Mouse (Mus musculus) forebrain, postnatal 0 days (tissue): Measurements from ENCODE around the gene Pik3r6. TPM values are rescaled to one million over a fixed set of nuclear protein-coding genes. Genes with fewer than 3 reads are reported as not detected.

Experiments
- ATAC-seq: fragments of 200-750 bp; cut with Nextera tagmentation; 2 replicates; pipeline ENCODE4 v1.8.0; 2017; ENCODE audit warnings: mild to moderate bottlenecking, moderate library complexity
- DNase-seq: peaks from one replicate; pipeline ENCODE4 v3.0.0-alpha.2; 2015
- H3K27ac ChIP-seq: fragments of 300-500 bp; sonication (generic); 2 replicates; pipeline ENCODE4 v1.5.1; 2014; ENCODE audit warnings: low read depth, mild to moderate bottlenecking, antibody characterized with exemption, low read length, moderate library complexity, mixed read lengths
- H3K27me3 ChIP-seq: fragments of 300-500 bp; sonication (generic); 2 replicates; pipeline ENCODE4 v1.6.1; 2014; ENCODE audit warnings: mild to moderate bottlenecking, low read length, mixed read lengths; ENCODE audit not compliant: insufficient read depth
- H3K36me3 ChIP-seq: fragments of 300-500 bp; sonication (generic); 2 replicates; pipeline ENCODE4 v1.6.1; 2014; ENCODE audit warnings: mild to moderate bottlenecking, moderate library complexity; ENCODE audit not compliant: insufficient read depth
- H3K4me1 ChIP-seq: fragments of 300-500 bp; sonication (generic); 2 replicates; pipeline ENCODE4 v1.6.1; 2014; ENCODE audit warnings: antibody characterized with exemption; ENCODE audit not compliant: insufficient read depth
- H3K4me2 ChIP-seq: fragments of 300-500 bp; sonication (generic); 2 replicates; pipeline ENCODE4 v1.6.1; 2014; ENCODE audit warnings: low read depth, mild to moderate bottlenecking, moderate library complexity
- H3K4me3 ChIP-seq: fragments of 300-500 bp; sonication (generic); 2 replicates; pipeline ENCODE4 v1.5.1; 2014; ENCODE audit warnings: low read depth, low read length, mixed read lengths
- H3K9ac ChIP-seq: fragments of 300-500 bp; sonication (generic); 2 replicates; pipeline ENCODE4 v1.6.1; 2014; ENCODE audit warnings: mild to moderate bottlenecking
- H3K9me3 ChIP-seq: fragments of 300-500 bp; sonication (generic); 2 replicates; pipeline ENCODE4 v1.6.1; 2016; ENCODE audit warnings: low read length
- CTCF ChIP-seq: sonication (generic); IDR thresholded peaks from 2 replicates; pipeline ENCODE4 v1.5.1; 2016; ENCODE audit warnings: antibody characterized with exemption, control low read depth, low read depth
- WGBS: fragments of 180-500 bp; shearing (Covaris S2); extraction: QIAGEN DNeasy Blood & Tissue Kit; methylation state at CpG from one replicate; pipeline ENCODE4 v1.1.7; 2014; 5-methylcytosine and 5-hydroxymethylcytosine counted together
- polyA plus RNA-seq: library from polyadenylated mRNA; unstranded; fragments of >200 nt; fragmentation: Nextera tagmentation; extraction: Ambion mirVana; gene quantifications from 2 replicates; pipeline ENCODE4 v1.2.1, GENCODE M21; 2015
- total RNA-seq: library from RNA; depleted of rRNA; stranded (reverse); fragments of >200 nt; gene quantifications from 2 replicates; pipeline ENCODE4 v1.2.3, GENCODE M21; 2014

The Pik3r6 gene
- total and polyA plus RNA-seq, 2 experiments from 2014 or later, result 1.5 to 1.8 TPM

DNA sequence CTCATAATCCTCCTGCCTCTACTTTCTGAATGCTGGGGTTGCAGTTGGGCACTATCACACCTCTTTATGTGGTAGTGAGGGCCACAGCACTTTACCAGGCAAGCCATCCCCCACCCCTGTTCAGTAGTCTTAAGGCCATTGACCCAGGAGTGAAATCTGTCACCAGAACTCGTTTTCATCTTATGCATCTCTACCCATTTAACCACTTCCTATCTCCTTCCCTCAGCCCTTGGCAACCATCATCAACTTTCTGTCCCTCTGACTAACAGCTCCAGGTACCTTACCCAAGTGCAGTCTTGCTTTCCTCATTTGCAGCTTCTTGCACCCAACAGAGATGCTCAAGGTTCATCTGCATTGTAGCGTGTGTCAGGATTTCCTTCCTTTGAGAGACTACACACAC, 37.7 kb upstream of the Pik3r6 start:
- H3K4me1 ChIP-seq, result no peaks in the 10 kb centered on the region
- no peak for TF ChIP-seq CTCF
- H3K27ac ChIP-seq, result no peak overlapping the region
- no peaks in the 10 kb centered on the region for H3K36me3 ChIP-seq
- ATAC-seq (no peak), DNase-seq (no peak)
- no peak overlapping the region for H3K9ac ChIP-seq
- no peaks in the 10 kb centered on the region for H3K27me3 ChIP-seq
- no peaks in the 10 kb centered on the region for H3K9me3 ChIP-seq
- WGBS, result 66% methylated on average over 2 of the region's 2 CpGs
- H3K4me2 ChIP-seq, result no peak overlapping the region
- H3K4me3 ChIP-seq, result no peak overlapping the region

DNA sequence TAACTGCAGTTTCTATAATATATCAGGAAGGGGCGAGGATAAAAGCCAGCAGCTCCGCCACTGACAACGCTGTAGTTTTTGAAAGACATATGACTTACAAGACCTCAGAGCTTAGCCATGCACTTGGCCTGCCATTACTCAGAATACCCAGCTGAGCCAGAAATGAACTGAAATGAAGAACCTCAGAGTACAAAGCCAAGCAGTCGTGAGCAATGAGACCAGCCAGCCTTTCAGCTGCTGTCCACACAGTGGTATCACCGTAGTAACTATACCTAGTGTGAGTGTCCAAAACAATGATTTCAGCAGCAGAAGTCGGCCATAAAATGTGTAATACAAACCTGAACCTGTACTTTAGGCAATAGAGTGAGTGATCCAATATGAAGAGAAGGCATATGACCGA, 35.4 kb upstream of the Pik3r6 start:
- WGBS, result 79% methylated on average over 7 of the region's 7 CpGs
- no peaks in the 10 kb centered on the region for H3K9me3 ChIP-seq
- no peak overlapping the region for H3K4me3 ChIP-seq
- no peaks in the 10 kb centered on the region for H3K4me1 ChIP-seq
- no peaks in the 10 kb centered on the region for H3K36me3 ChIP-seq
- H3K9ac ChIP-seq, result no peak overlapping the region
- ATAC-seq, result no peak
- H3K27me3 ChIP-seq, result no peaks in the 10 kb centered on the region
- H3K27ac ChIP-seq, result no peak overlapping the region
- H3K4me2 ChIP-seq, result no peak overlapping the region
- DNase-seq, result no peak
- TF ChIP-seq CTCF, result no peak

DNA sequence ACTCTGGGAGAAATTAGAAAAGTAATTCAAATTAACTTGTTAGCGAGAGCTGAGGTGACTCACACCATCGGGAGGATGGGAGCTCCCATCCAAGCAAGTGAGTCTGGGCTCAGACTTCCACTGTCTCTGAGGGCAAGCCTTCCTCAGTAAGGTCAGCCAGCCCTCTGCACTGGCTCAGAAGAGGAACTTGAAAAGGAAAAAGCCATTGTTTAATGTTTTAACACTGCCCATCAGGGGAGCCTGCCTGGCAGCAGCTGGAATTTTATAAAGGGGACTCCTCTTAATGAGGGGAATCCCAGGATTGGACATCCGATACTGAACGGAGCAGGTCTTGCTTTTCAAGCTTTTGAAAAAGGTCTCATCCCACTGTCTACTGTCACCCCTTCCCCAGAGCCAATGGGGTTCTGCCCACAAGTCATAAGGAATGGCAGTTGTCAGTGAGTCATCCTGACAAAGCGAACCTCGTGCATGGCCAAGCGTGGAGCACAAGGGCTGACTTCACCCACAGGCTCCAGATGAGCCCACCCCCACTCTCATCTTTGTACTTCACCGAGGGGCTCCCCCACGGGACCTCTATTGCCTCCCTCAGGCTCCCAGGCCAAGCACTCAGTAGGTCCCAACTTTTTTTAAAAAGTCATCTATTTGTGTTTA, 34.7 kb upstream of the Pik3r6 start:
- 54% methylated on average over 9 of the region's 9 CpGs for WGBS
- no peak for TF ChIP-seq CTCF
- Histone ChIP-seq H3K36me3 (no peaks in the 10 kb centered on the region), H3K4me2 (no peak overlapping the region), H3K9me3 (no peaks in the 10 kb centered on the region), H3K4me1 (no peaks in the 10 kb centered on the region), H3K4me3 (no peak overlapping the region), H3K27me3 (no peaks in the 10 kb centered on the region), H3K27ac (no peak overlapping the region), H3K9ac (no peak overlapping the region)
- ATAC-seq (no peak), DNase-seq (no peak)

DNA sequence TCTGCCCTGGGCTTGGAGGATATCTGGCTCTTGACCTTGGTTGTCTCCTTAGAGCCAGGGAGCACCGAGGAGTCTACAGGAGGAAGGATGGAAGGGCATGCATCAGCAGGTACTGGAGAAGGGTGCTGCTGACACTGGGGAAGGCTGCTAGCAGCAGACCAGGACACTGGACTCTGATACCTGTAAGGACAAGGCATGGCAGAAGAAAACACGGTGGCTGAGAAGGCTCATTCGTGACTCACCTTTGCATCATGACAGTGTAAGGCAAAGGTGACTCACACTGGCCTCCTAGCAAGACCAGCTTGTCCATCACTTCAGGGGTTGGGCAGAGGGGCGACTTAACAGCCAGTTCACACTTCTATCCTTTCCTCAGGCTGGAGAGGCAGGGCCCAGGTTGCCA, 33.9 kb upstream of the Pik3r6 start:
- WGBS, result 88% methylated on average over 4 of the region's 4 CpGs

DNA sequence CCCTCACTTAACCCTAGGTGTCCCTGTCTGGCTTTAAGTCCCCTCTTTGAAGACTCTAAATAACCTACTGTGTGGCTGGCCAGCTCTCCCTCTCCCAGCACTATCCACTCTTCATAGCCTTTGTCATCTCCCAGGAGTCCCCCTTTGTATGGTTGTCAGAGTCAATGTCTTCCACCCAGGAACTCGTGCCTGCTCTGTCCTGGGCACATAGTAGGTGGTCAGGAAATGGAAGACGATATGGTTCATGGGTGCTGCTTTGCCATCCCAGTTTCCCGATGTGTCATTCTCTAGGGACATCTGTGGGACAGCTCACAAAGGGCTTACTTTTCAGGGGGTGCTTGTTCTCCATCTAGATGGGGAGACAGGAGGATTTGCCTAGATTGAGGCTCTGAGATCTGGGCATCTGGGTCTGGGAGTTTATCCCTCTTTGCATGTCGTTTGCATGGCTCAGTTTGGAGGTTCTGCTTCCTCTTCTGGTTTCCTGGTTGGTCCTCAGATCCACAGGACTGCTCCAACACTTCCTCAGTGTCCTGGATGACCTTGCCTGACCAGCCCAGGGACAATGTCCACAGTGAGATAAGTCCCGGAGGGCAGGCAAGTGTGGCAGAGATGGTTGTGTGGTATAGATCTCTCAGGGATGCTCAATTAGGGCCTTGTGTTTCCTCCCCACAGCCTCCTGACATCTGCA, 30.5 kb upstream of the Pik3r6 start:
- H3K4me2 ChIP-seq, result no peak overlapping the region
- no peaks in the 10 kb centered on the region for H3K36me3 ChIP-seq
- no peaks in the 10 kb centered on the region for H3K9me3 ChIP-seq
- no peak overlapping the region for H3K27ac ChIP-seq
- DNase-seq (no peak), ATAC-seq (no peak)
- no peaks in the 10 kb centered on the region for H3K4me1 ChIP-seq
- no peak overlapping the region for H3K9ac ChIP-seq
- H3K27me3 ChIP-seq, result no peaks in the 10 kb centered on the region
- H3K4me3 ChIP-seq, result no peak overlapping the region
- 80% methylated on average over 5 of the region's 5 CpGs for WGBS
- no peak for TF ChIP-seq CTCF

More for the DNA sequence above, 33.9 kb upstream of the Pik3r6 start:
- H3K27me3 ChIP-seq, result no peaks in the 10 kb centered on the region
- H3K27ac ChIP-seq, result no peak overlapping the region
- H3K4me2 ChIP-seq, result no peak overlapping the region
- no peaks in the 10 kb centered on the region for H3K36me3 ChIP-seq
- H3K4me3 ChIP-seq, result no peak overlapping the region
- H3K9ac ChIP-seq, result no peak overlapping the region
- H3K4me1 ChIP-seq, result no peaks in the 10 kb centered on the region
- no peak for ATAC-seq
- no peaks in the 10 kb centered on the region for H3K9me3 ChIP-seq
- TF ChIP-seq CTCF, result no peak
- no peak for DNase-seq

DNA sequence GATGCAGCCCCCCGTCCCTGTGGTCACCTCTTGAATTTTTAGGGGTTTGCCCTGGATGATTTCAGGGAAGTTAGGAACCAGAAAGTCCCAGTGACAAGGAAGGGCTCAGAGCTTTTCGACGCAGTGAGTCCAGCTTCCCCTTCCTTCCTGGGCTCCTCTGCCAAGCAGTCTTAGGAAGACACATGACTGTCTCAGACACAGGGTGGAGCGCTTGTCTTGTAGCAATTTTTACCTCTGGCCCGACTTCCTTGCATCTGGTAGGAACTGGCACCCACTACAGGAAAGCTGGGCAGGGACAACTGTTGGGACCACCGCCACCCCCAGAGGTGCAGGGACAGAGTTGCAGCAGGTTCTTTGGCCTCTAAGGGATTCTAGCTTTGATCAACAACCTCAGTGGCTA, 28.2 kb upstream of the Pik3r6 start:
- ATAC-seq, result no peak
- no peaks in the 10 kb centered on the region for H3K4me1 ChIP-seq
- WGBS, result 86% methylated on average over 6 of the region's 6 CpGs
- H3K27ac ChIP-seq, result no peak overlapping the region
- H3K9ac ChIP-seq, result no peak overlapping the region
- no peaks in the 10 kb centered on the region for H3K27me3 ChIP-seq
- no peak overlapping the region for H3K4me3 ChIP-seq
- no peak for DNase-seq
- no peak for TF ChIP-seq CTCF
- H3K4me2 ChIP-seq, result no peak overlapping the region
- no peaks in the 10 kb centered on the region for H3K36me3 ChIP-seq
- H3K9me3 ChIP-seq, result no peaks in the 10 kb centered on the region

DNA sequence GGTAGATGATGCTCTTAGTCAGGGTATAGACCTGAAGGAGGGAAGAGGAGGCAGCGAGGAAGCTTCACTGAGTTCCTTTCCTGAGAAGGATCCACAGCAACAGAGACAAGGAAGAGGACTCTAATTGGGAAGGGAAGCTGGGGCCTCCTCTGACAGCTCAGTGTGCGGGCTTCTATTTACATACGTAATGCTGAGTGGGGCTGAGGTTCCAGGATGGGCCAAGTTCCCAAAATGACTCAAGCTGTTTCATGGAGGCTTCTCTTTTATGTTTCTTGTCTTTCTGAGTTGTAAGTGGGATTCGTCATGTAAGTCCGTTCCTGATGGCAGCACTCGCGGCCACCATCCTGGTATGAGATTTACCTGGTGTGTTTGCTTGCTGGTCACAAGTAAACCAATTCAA, 27.1 kb upstream of the Pik3r6 start:
- Histone ChIP-seq H3K36me3 (no peaks in the 10 kb centered on the region), H3K4me2 (no peak overlapping the region), H3K4me1 (no peaks in the 10 kb centered on the region), H3K27ac (no peak overlapping the region), H3K9me3 (no peaks in the 10 kb centered on the region), H3K27me3 (no peaks in the 10 kb centered on the region), H3K4me3 (no peak overlapping the region), H3K9ac (no peak overlapping the region)
- 85% methylated on average over 7 of the region's 7 CpGs for WGBS
- DNase-seq (no peak), ATAC-seq (no peak)
- TF ChIP-seq CTCF, result no peak
